Mouse (Mus musculus) layer of hippocampus, postnatal 36 days (tissue): Measurements from ENCODE around the gene Acot3. TPM values are rescaled to one million over a fixed set of nuclear protein-coding genes. Genes with fewer than 3 reads are reported as not detected.

Source experiments
- DNase-seq, 2 experiments: peaks; one replicate each; pipeline ENCODE4 v3.0.0; 2022
- total RNA-seq, 2 experiments: library from RNA; stranded (reverse); gene quantifications; 2 replicates each; pipeline ENCODE4 v1.2.3; 2021

Gene Acot3
- total RNA-seq, 2 experiments from 2014 or later: 2.1 TPM

- DNase-seq: no peak
Measured at GRCm38 (mm10) chr12:84101493-84101845, 49.5 kb downstream of the Acot3 start.

- DNase-seq: no peak
Measured at GRCm38 (mm10) chr12:84107012-84107411, 55.1 kb downstream of the Acot3 start.

- no peak for DNase-seq
Measured at GRCm38 (mm10) chr12:84107692-84108091, 55.7 kb downstream of the Acot3 start.

GRCm38 (mm10) chr12:84109924-84110323, 58.0 kb downstream of the Acot3 start:
- no peak for DNase-seq

Other genes with a start within 250 kb of the Acot3 start
- gene Numb, start 130.2 kb upstream of the Acot3 start, total RNA-seq: 10 to 100 TPM; 34.5 to 42.3 TPM
- 10 to 100 TPM; 14.4 to 15.3 TPM for gene Riox1, start 101.5 kb upstream of the Acot3 start, total RNA-seq
- not detected for gene Heatr4, start 67.3 kb upstream of the Acot3 start, total RNA-seq
- 10 to 100 TPM; 14.9 to 16.4 TPM for gene Acot2, start 64.3 kb upstream of the Acot3 start, total RNA-seq
- gene Acot1, start 42.7 kb upstream of the Acot3 start, total RNA-seq: 10 to 100 TPM; 23.1 to 25.4 TPM
- 1 to 10 TPM; 1.8 to 2.4 TPM for gene Acot4, start 13.8 kb upstream of the Acot3 start, total RNA-seq
- 1 to 10 TPM in 1 of 2 experiments, not detected in 1; 1.3 TPM for gene Gm49366, start 13.2 kb upstream of the Acot3 start, total RNA-seq
- gene Acot5, start 17.2 kb downstream of the Acot3 start, total RNA-seq: 1 to 10 TPM; 7.9 to 9.1 TPM
- 1 to 10 TPM; 4.6 to 5.0 TPM for gene Acot6, start 48.5 kb downstream of the Acot3 start, total RNA-seq
- gene Dnal1, start 62.2 kb downstream of the Acot3 start, total RNA-seq: 100 to 1,000 TPM; 104 to 112 TPM
- 1 to 10 TPM; 2.3 to 2.8 TPM for gene Pnma1, start 96.3 kb downstream of the Acot3 start, total RNA-seq
- gene Elmsan1, start 166.7 kb downstream of the Acot3 start, total RNA-seq: 10 to 100 TPM; 21.0 to 24.1 TPM
- gene Ptgr2, start 233.1 kb downstream of the Acot3 start, total RNA-seq: 10 to 100 TPM; 38.2 to 40.3 TPM